Mouse (Mus musculus) liver, postnatal 0 days (tissue): ENCODE data around the gene Gja1. TPM values are rescaled to one million over a fixed set of nuclear protein-coding genes. Genes with fewer than 3 reads are reported as not detected.

Experiments used
- ATAC-seq: fragments of 200-750 bp; cut with Nextera tagmentation; 2 replicates; pipeline ENCODE4 v1.8.0; 2017; ENCODE audit warnings: mild to moderate bottlenecking, moderate library complexity
- DNase-seq: peaks from one replicate; pipeline ENCODE4 v3.0.0-alpha.2; 2016
- H3K27ac ChIP-seq: fragments of 300-500 bp; sonication (generic); 2 replicates; pipeline ENCODE4 v1.5.1; 2014; ENCODE audit warnings: antibody characterized with exemption, moderate library complexity, mild to moderate bottlenecking, low read depth
- H3K27me3 ChIP-seq: fragments of 300-500 bp; sonication (generic); 2 replicates; pipeline ENCODE4 v1.6.1; 2014; ENCODE audit warnings: low read length, control low read depth, mixed read lengths; ENCODE audit not compliant: insufficient read depth
- H3K36me3 ChIP-seq: fragments of 300-500 bp; sonication (generic); replicated peaks from 2 replicates; pipeline ENCODE4 v1.6.1; 2014; ENCODE audit warnings: mild to moderate bottlenecking, control low read depth, low read length, moderate library complexity, mixed read lengths; ENCODE audit not compliant: insufficient read depth
- H3K4me1 ChIP-seq: fragments of 300-500 bp; sonication (generic); 2 replicates; pipeline ENCODE4 v1.6.1; 2014; ENCODE audit warnings: antibody characterized with exemption, mild to moderate bottlenecking, control low read depth; ENCODE audit not compliant: insufficient read depth
- H3K4me2 ChIP-seq: fragments of 300-500 bp; sonication (generic); 2 replicates; pipeline ENCODE4 v1.6.1; 2014; ENCODE audit warnings: low read depth, mild to moderate bottlenecking, low read length, moderate library complexity, mixed read lengths
- H3K4me3 ChIP-seq: fragments of 300-500 bp; sonication (generic); 2 replicates; pipeline ENCODE4 v1.5.1; 2014; ENCODE audit warnings: low read depth, low read length
- H3K9ac ChIP-seq: fragments of 300-500 bp; sonication (generic); replicated peaks from 2 replicates; pipeline ENCODE4 v1.6.1; 2014; ENCODE audit warnings: mild to moderate bottlenecking, moderate library complexity
- H3K9me3 ChIP-seq: fragments of 300-500 bp; sonication (generic); 2 replicates; pipeline ENCODE4 v1.6.1; 2016; ENCODE audit warnings: mild to moderate bottlenecking, control low read depth, low read length, mixed read lengths
- CTCF ChIP-seq: sonication (generic); IDR thresholded peaks from 2 replicates; pipeline ENCODE4 v1.5.1; 2016; ENCODE audit warnings: antibody characterized with exemption, low read depth
- EP300 ChIP-seq: IDR thresholded peaks from 2 replicates; pipeline ENCODE4 v1.6.1; 2016; ENCODE audit warnings: antibody characterized with exemption, low read depth, mild to moderate bottlenecking
- WGBS: fragments of 180-500 bp; shearing (Covaris S2); extraction: QIAGEN DNeasy Blood & Tissue Kit; methylation state at CpG from one replicate; pipeline ENCODE4 v1.1.7; 2014; ENCODE audit not compliant: insufficient replicate concordance; 5-methylcytosine and 5-hydroxymethylcytosine counted together
- polyA plus RNA-seq: library from polyadenylated mRNA; unstranded; fragments of >200 nt; fragmentation: Nextera tagmentation; extraction: Ambion mirVana; gene quantifications from 2 replicates; pipeline ENCODE4 v1.2.1, GENCODE M21; 2015

Gja1 gene
- polyA plus RNA-seq, 1 experiment from 2014 or later = 4.6 TPM

- Histone ChIP-seq H3K4me2 (no peak overlapping the region), H3K9ac (no peak overlapping the region), H3K36me3 (no peaks in the 10 kb centered on the region), H3K27ac (no peak overlapping the region), H3K4me3 (no peak overlapping the region), H3K27me3 (no peaks in the 10 kb centered on the region), H3K4me1 (no peaks in the 10 kb centered on the region), H3K9me3 (no peaks in the 10 kb centered on the region)
- ATAC-seq = no peak
- no peak for DNase-seq
- TF ChIP-seq EP300 = no peak
- no peak for TF ChIP-seq CTCF
- WGBS = 65% methylated on average over 4 of the region's 4 CpGs
Measured at GRCm38 (mm10) chr10:56449030-56449429, 71.9 kb downstream of the Gja1 start.

Other genes starting within 250 kb of the Gja1 start
- gene Tbc1d32, start 148.6 kb upstream of the Gja1 start, polyA plus RNA-seq = 0.32 and 0.41 TPM in 2 replicates